Mouse (Mus musculus) heart, postnatal 10 days (tissue): ENCODE measurements around the gene Adamts17. TPM values are rescaled to one million over a fixed set of nuclear protein-coding genes. Genes with fewer than 3 reads are reported as not detected.
A peak's percentile ranks its signal among the peaks of the same experiment; 100 is the strongest.

Experiments used
- DNase-seq, 2 experiments: peaks; one replicate each; pipeline ENCODE4 v3.0.0; 2021
- intact Hi-C: fragments of 180-260 bp; cut with DNase I; formaldehyde crosslinking; loops from one replicate; pipeline ENCODE4 v1.15.1; 2025
- total RNA-seq, 2 experiments: library from RNA; stranded (reverse); gene quantifications; 2 replicates each; pipeline ENCODE4 v1.2.3; 2021

The Adamts17 gene
- total RNA-seq, 2 experiments from 2014 or later, result 15.9 to 18.4 TPM

- intact Hi-C loops, result no loop called here
- DNase-seq, result no peak
Observed at GRCm38 (mm10) chr7:66923595-66923994, 84.1 kb downstream of the Adamts17 start.

GRCm38 (mm10) chr7:66924104-66924503, 84.6 kb downstream of the Adamts17 start:
- no peak for DNase-seq
- intact Hi-C loops, result no loop called here

GRCm38 (mm10) chr7:66929263-66929662, 89.7 kb downstream of the Adamts17 start:
- DNase-seq, result peak; percentile 88 to 89
- intact Hi-C loops, result no loop called here

- intact Hi-C loops, result no loop called here
- DNase-seq, result no peak
Observed at GRCm38 (mm10) chr7:66931291-66931690, 91.8 kb downstream of the Adamts17 start.

- DNase-seq, result peak; percentile 70 to 73
- intact Hi-C loops, result no loop called here
Observed at GRCm38 (mm10) chr7:66933251-66933650, 93.7 kb downstream of the Adamts17 start.

GRCm38 (mm10) chr7:66934062-66934461, 94.5 kb downstream of the Adamts17 start:
- peak; percentile 72 to 76 for DNase-seq
- intact Hi-C loops, result no loop called here

- intact Hi-C loops, result no loop called here
- no peak for DNase-seq
Observed at GRCm38 (mm10) chr7:66935041-66935440, 95.5 kb downstream of the Adamts17 start.

GRCm38 (mm10) chr7:66936042-66936755, 96.7 kb downstream of the Adamts17 start:
- DNase-seq, result peak; percentile 65 to 73
- intact Hi-C loops, result no loop called here

- DNase-seq, result no peak
- intact Hi-C loops, result no loop called here
Observed at GRCm38 (mm10) chr7:66936911-66937310, 97.4 kb downstream of the Adamts17 start.

GRCm38 (mm10) chr7:66938988-66939783, 99.7 kb downstream of the Adamts17 start:
- no peak for DNase-seq

GRCm38 (mm10) chr7:66940761-66941160, 101.2 kb downstream of the Adamts17 start:
- intact Hi-C loops, result no loop called here
- no peak for DNase-seq

More at GRCm38 (mm10) chr7:66938988-66939783, 99.7 kb downstream of the Adamts17 start:
- intact Hi-C loops, result no loop called here

- no peak for DNase-seq
- intact Hi-C loops, result no loop called here
Observed at GRCm38 (mm10) chr7:66949006-66949405, 109.5 kb downstream of the Adamts17 start.

- intact Hi-C loops, result no loop called here
- no peak for DNase-seq
Observed at GRCm38 (mm10) chr7:66952921-66953320, 113.4 kb downstream of the Adamts17 start.

- intact Hi-C loops, result no loop called here
- no peak for DNase-seq
Observed at GRCm38 (mm10) chr7:66954073-66954472, 114.5 kb downstream of the Adamts17 start.

- no peak for DNase-seq
Observed at GRCm38 (mm10) chr7:66954723-66955122, 115.2 kb downstream of the Adamts17 start.

GRCm38 (mm10) chr7:66955455-66955919, 116.0 kb downstream of the Adamts17 start:
- peak; percentile 80 to 82 for DNase-seq
- intact Hi-C loops, result loop anchor here (5.0 kb wide), 1 partner anchor 113 kb away; no protein-coding TSS in a partner anchor

More at GRCm38 (mm10) chr7:66954723-66955122, 115.2 kb downstream of the Adamts17 start:
- intact Hi-C loops, result loop anchor here (5.0 kb wide), 1 partner anchor 112 kb away; no protein-coding TSS in a partner anchor

- intact Hi-C loops, result loop anchor here (5.0 kb wide), 1 partner anchor 114 kb away; no protein-coding TSS in a partner anchor
Observed at GRCm38 (mm10) chr7:66955978-66956377, 116.4 kb downstream of the Adamts17 start.

GRCm38 (mm10) chr7:66957764-66958163, 118.2 kb downstream of the Adamts17 start:
- DNase-seq, result no peak
- intact Hi-C loops, result loop anchor here (5.0 kb wide), 1 partner anchor 115 kb away; no protein-coding TSS in a partner anchor

More at GRCm38 (mm10) chr7:66955978-66956377, 116.4 kb downstream of the Adamts17 start:
- peak; percentile 93 for DNase-seq

- intact Hi-C loops, result no loop called here
- DNase-seq, result peak; percentile 49 to 63
Observed at GRCm38 (mm10) chr7:66960246-66961033, 120.9 kb downstream of the Adamts17 start.

GRCm38 (mm10) chr7:66962736-66963135, 123.2 kb downstream of the Adamts17 start:
- no peak for DNase-seq
- intact Hi-C loops, result no loop called here
